Mouse (Mus musculus) liver, embryonic 14.5 days (tissue): Measurements from ENCODE around the gene Efna5. TPM values are rescaled to one million over a fixed set of nuclear protein-coding genes. Genes with fewer than 3 reads are reported as not detected.

Experiments used
- ATAC-seq: fragments of 200-750 bp; cut with Nextera tagmentation; 2 replicates; pipeline ENCODE4 v1.8.0; 2017; ENCODE audit warnings: moderate number of reproducible peaks, mild to moderate bottlenecking, moderate library complexity; ENCODE audit not compliant: insufficient read depth
- DNase-seq, 3 experiments: peaks; one replicate each; pipeline ENCODE4 v3.0.0-alpha.2; 2012 to 2013; ENCODE audit warnings: low read depth in 3 of 3, low spot score in 3 of 3
- H3K27ac ChIP-seq: fragments of 300-500 bp; sonication (generic); 2 replicates; pipeline ENCODE4 v1.5.1; 2014; ENCODE audit warnings: moderate library complexity, mild to moderate bottlenecking, control low read depth, inconsistent platforms
- H3K27me3 ChIP-seq: fragments of 300-500 bp; sonication (generic); 2 replicates; pipeline ENCODE4 v1.6.1; 2014; ENCODE audit warnings: mild to moderate bottlenecking, low read length, moderate library complexity; ENCODE audit not compliant: control insufficient read depth, insufficient read depth
- H3K36me3 ChIP-seq: fragments of 300-500 bp; sonication (generic); replicated peaks from 2 replicates; pipeline ENCODE4 v1.6.1; 2014; ENCODE audit warnings: low read depth; ENCODE audit not compliant: control insufficient read depth, insufficient read depth
- H3K4me1 ChIP-seq, 2 experiments: fragments of 200-500 bp in 1 of 2; fragments of 300-500 bp in 1 of 2; sonication (generic) in 1 of 2; replicated peaks; 2 replicates each; pipeline ENCODE4 v1.6.1; 2012 to 2014; ENCODE audit warnings: antibody characterized with exemption in 1 of 2, inconsistent platforms in 1 of 2, low read length in 1 of 2; ENCODE audit not compliant: control insufficient read depth in 2 of 2, insufficient read depth in 2 of 2
- H3K4me2 ChIP-seq: fragments of 300-500 bp; sonication (generic); 2 replicates; pipeline ENCODE4 v1.6.1; 2014; ENCODE audit warnings: low read depth, mild to moderate bottlenecking, control low read depth, moderate library complexity
- H3K4me3 ChIP-seq, 2 experiments: fragments of 200-500 bp in 1 of 2; fragments of 300-500 bp in 1 of 2; sonication (generic) in 1 of 2; 2 replicates each; pipeline ENCODE4 v1.5.1; 2012 to 2014; ENCODE audit warnings: low read depth in 2 of 2, low read length in 2 of 2, mild to moderate bottlenecking in 2 of 2, control low read depth in 1 of 2, inconsistent platforms in 1 of 2, moderate library complexity in 1 of 2; ENCODE audit not compliant: insufficient read depth in 1 of 2
- H3K9ac ChIP-seq: fragments of 300-500 bp; sonication (generic); replicated peaks from 2 replicates; pipeline ENCODE4 v1.6.1; 2014; ENCODE audit warnings: mild to moderate bottlenecking, control low read depth, moderate library complexity
- H3K9me3 ChIP-seq: fragments of 300-500 bp; sonication (generic); 2 replicates; pipeline ENCODE4 v1.6.1; 2016; ENCODE audit warnings: low read length, mixed read lengths; ENCODE audit not compliant: control insufficient read depth
- CTCF ChIP-seq: IDR thresholded peaks from 2 replicates; pipeline ENCODE4 v1.5.1; 2016; ENCODE audit warnings: antibody characterized with exemption, low read depth, control low read depth
- EP300 ChIP-seq: IDR thresholded peaks from 2 replicates; pipeline ENCODE4 v1.6.1; 2016; ENCODE audit warnings: antibody characterized with exemption, low read depth
- WGBS: fragments of 180-500 bp; shearing (Covaris S2); extraction: QIAGEN DNeasy Blood & Tissue Kit; methylation state at CpG from one replicate; pipeline ENCODE4 v1.1.7; 2014; ENCODE audit not compliant: insufficient replicate concordance; 5-methylcytosine and 5-hydroxymethylcytosine counted together
- polyA plus RNA-seq, 2 experiments: library from polyadenylated mRNA; depleted of rRNA in 1 of 2; stranded (reverse) in 1 of 2; unstranded in 1 of 2; fragments of >200 nt; fragmentation: Nextera tagmentation in 1 of 2; extraction: Ambion mirVana in 1 of 2; gene quantifications; 2 replicates each; pipeline versions ENCODE4 v1.2.1 to v1.2.3; 2012 to 2014

The Efna5 gene
- polyA plus RNA-seq, 2 experiments, result 0.40 to 1.6 TPM

DNA sequence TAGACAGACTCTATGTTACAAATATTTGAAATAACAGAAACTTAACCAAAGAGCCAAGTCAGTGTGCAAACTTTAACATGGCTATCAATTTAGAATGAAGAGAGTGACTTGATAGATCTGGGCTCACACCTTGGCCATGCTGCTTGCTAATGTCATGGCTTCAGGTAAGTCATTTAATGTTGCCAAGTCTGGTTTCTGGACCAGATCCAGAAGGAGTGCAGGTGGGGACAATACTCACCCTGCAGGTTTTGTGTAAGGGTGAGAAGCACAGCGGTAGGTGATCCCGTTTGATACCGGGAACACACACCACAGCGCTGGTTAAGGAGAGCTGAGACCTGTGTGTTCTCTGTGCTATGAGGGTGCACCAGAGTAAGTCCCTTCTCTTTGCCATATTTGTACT lies 135.8 kb downstream of the Efna5 start:
- TF ChIP-seq CTCF, result no peak
- no peak for TF ChIP-seq EP300
- no peaks in the 10 kb centered on the region for H3K36me3 ChIP-seq
- ATAC-seq, result no peak

DNA sequence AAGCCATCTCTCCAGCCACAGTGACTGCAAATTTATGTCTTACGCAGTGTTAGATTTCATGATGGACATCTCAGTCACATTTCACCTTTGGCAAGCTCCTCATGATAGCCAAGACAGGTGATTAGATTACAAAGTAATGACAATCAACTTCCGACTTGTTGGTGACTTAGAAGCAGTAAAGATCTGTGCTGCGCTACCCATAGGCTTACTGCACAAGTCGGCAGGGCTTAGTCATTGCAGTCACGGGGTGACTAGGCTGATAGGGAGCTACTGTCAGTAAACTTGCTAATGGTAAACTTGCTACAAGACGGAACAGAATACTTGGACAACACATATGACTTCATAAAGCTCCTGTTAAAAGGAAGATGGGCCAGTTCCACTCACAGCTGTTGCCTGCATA lies 136.9 kb downstream of the Efna5 start:
- TF ChIP-seq EP300 (no peak), CTCF (no peak)
- Histone ChIP-seq H3K9me3 (no peaks in the 10 kb centered on the region), H3K27me3 (no peaks in the 10 kb centered on the region), H3K9ac (no peak overlapping the region), H3K4me2 (no peak overlapping the region), H3K4me3 (no peak overlapping the region), H3K4me1 (peaks cover 9 to 20% of the 10 kb centered on the region in 2 experiments), H3K27ac (no peak overlapping the region), H3K36me3 (no peaks in the 10 kb centered on the region)
- ATAC-seq (no peak), DNase-seq (no peak)
- WGBS, result 68% methylated on average over 6 of the region's 6 CpGs

More for the DNA sequence above, 135.8 kb downstream of the Efna5 start:
- Histone ChIP-seq H3K4me3 (no peak overlapping the region), H3K27ac (no peak overlapping the region), H3K4me1 (peaks cover 16 to 25% of the 10 kb centered on the region in 2 experiments), H3K9ac (no peak overlapping the region), H3K9me3 (no peaks in the 10 kb centered on the region), H3K27me3 (no peaks in the 10 kb centered on the region), H3K4me2 (no peak overlapping the region)
- 92% methylated on average over 4 of the region's 4 CpGs for WGBS
- no peak for DNase-seq

DNA sequence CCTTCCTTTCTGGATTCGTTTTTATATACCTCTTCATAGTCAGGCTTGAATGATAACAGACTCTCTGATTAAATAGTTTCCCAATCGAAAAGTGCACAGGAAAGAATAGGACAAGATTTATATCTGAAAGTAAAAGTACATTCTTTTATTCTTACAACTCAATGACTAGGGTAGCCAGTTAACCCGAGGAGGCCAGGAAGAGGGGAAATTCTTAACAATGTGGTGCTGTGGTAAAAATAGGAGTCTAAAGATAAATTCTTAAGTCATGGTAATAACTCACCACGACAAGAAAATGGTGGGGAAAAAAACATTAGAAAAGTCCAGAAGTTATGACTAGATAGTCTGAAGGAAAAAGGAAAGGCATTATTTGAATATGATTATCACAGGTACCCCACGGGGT lies 139.4 kb downstream of the Efna5 start:
- no peak overlapping the region for H3K4me3 ChIP-seq
- H3K36me3 ChIP-seq, result no peaks in the 10 kb centered on the region
- no peaks in the 10 kb centered on the region for H3K9me3 ChIP-seq
- H3K4me1 ChIP-seq, result peaks cover 0 to 5% of the 10 kb centered on the region in 2 experiments; a peak in 2 of 4 replicates
- H3K27me3 ChIP-seq, result no peaks in the 10 kb centered on the region
- DNase-seq, result no peak
- no peak overlapping the region for H3K9ac ChIP-seq
- TF ChIP-seq CTCF (no peak), EP300 (no peak)
- no peak overlapping the region for H3K4me2 ChIP-seq
- ATAC-seq, result no peak
- 25% methylated on average over 5 of the region's 5 CpGs for WGBS
- no peak overlapping the region for H3K27ac ChIP-seq

DNA sequence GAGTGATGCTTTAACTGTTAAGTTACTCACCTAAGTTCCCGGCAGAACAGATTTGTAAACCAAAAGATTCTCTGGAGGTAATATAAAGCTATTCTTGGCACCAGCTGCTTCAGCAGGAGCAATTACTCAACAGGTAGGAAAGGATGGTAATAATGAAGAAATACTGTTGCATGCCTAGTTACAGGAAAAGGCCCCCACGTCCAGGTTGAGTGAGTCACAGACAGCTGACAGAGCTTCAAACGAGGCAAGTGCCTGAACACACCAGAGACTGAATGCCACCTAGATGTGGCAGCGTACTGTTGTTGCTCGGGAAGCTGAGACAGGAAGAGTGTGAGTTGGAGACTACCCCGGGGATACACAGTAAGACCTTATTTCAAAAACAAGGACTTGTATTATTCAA lies 140.1 kb downstream of the Efna5 start:
- Histone ChIP-seq H3K27ac (no peak overlapping the region), H3K4me3 (no peak overlapping the region), H3K27me3 (no peaks in the 10 kb centered on the region), H3K9me3 (no peaks in the 10 kb centered on the region), H3K36me3 (no peaks in the 10 kb centered on the region), H3K4me2 (no peak overlapping the region), H3K4me1 (peaks cover 0 to 5% of the 10 kb centered on the region in 2 experiments; a peak in 2 of 4 replicates), H3K9ac (no peak overlapping the region)
- DNase-seq (no peak), ATAC-seq (no peak)
- WGBS, result 59% methylated on average over 6 of the region's 6 CpGs
- no peak for TF ChIP-seq CTCF
- TF ChIP-seq EP300, result no peak

DNA sequence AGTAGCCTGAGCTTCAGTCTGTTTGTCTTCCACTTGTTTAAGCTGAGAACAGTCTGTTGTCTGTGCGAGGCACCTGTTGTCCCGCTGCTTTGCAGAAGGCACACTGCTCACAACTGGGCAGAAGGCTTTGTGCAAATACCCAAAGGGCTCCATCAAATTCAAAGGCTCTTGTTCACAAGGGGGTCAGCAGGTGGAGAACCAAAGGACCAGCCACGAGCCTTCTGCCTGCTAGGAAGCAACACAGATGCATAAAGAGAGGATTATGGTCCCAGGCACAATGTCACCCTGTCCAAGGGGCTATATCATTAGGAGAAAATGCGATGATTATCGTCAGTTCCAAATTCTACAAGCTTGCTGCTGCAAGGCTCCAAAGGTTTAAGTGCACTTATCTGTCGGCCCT lies 141.1 kb downstream of the Efna5 start:
- no peak overlapping the region for H3K27ac ChIP-seq
- H3K36me3 ChIP-seq, result no peaks in the 10 kb centered on the region
- DNase-seq (no peak), ATAC-seq (no peak)
- H3K9me3 ChIP-seq, result no peaks in the 10 kb centered on the region
- H3K27me3 ChIP-seq, result no peaks in the 10 kb centered on the region
- no peak overlapping the region for H3K4me3 ChIP-seq
- H3K9ac ChIP-seq, result no peak overlapping the region
- TF ChIP-seq CTCF, result no peak
- no peak for TF ChIP-seq EP300
- WGBS, result 57% methylated on average over 6 of the region's 6 CpGs
- H3K4me2 ChIP-seq, result no peak overlapping the region
- peaks cover 0 to 5% of the 10 kb centered on the region in 2 experiments; a peak in 2 of 4 replicates for H3K4me1 ChIP-seq
